Mouse (Mus musculus): Measurements from ENCODE around the gene Gm5089.

Gm5089 gene

DNA sequence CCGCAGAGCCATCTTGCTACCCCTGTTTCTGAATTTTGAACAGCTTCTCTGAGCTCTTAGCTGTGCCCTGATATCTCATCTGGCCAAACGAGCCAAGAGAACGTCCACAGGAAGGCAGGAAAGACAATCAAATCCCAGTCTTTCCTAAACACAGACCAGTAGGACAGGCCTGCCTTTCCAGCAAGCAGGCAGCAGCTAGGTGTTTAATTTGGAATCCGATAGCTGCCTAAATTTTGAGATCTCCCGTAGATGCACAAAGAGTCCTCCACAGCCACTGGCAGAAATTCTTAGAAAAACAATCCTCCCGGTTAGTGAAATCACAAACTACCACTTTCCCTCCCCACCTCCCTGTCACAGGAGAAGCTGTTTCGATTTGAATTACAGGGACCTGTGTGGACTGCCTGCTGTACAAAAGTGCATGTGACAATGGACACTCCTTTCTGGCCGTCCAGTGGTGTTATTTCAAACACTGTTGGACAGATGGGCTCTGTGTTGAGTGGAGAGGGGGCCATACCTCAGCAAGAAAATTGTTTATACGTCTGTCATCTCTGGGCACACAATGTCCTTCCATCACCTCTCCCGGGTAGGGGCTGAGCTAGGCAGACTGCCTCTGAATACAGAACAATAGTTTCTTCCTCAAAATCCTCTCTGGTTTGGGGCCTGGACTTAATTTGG, 24.2 kb downstream of the Gm5089 start:
- DNase-seq (ENCODE audit: low read depth, low spot score), result no peak

DNA sequence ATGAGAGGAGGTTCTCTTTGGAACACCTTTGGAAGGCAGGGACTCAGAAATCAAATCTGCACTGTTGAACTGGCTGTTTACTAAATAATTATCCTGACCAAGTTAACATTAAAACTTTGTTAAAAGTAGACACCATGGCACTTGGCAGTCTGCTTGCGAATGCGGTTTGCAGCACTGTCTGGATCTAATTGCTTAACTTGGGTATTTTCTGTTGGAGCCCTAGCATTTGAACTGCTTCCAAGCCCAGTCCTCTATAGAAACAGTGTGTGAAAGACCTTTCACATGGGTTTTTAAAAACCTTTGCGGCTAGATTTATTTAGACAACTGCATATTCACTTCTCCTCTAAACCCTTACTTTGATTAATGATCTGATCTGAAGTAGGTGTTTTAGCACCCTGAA, 26.5 kb downstream of the Gm5089 start:
- DNase-seq (ENCODE audit: low read depth, low spot score), result no peak

DNA sequence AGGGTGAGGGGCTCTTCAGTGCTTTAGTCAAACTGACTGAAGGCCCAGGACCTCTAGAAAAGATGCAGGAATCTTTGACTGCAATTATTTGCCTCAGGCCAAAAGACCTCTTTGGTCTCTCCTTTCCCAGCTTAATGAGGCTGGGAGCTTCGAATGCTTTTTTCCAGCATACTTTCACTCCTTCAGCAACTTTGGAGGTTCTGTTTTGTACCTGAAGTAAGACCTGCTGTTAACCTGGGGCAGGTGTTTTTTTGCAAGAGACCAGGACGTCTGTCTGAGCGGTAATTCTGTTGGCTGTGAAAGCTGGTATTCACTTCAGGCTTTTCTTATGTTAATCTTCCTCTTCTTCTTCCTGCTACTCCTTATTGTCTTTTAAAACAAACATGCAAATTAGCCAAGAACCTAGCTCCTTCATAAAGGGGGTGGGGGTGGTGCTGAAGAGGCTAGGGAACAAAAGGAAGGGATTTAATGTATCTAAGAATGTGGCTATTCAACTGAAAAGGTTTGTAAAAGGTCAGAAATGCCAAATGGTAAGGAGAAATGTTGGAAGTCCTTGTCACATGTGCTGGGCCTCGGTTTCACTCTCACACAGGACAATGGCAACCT, 34.6 kb downstream of the Gm5089 start:
- DNase-seq (ENCODE audit: low read depth, low spot score), result no peak

DNA sequence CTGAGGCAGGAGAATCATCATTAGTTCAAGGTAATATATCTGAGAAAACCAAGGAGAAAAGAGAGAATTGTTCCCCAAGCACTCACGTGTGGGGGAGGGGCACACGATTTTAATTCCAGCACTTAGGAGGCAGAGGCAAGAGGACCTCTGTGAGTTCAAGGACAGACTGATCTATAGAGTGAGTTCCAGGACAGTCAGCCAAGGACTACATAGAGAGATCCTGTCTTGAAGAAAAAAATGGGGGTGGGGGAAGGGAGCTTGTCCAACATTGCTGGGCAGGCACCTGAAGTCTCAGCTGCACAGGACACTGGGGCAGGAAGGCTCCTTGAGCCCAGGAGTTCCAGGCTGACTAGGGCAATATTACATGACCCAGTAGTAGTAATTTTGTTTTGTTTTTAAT, 36.1 kb downstream of the Gm5089 start:
- DNase-seq (ENCODE audit: low read depth, low spot score), result no peak

DNA sequence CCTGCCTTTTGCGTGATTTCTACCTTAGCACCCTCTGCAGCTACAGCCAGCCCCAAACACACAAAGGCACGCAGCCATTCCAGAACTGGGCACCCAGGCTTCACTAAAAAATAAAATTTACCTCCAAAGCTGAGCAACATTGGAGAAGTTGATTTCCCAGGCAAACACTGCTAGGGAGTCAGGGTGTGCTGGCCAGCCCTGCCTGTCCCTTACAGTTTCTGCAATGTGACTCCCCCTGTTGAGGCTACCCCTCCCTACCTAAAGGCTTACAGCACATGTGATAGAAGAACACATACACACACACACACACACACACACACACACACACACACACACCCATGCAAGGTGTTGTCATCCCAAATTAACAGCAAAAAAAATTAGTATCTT, 37.4 kb downstream of the Gm5089 start:
- no peak for DNase-seq (ENCODE audit: low read depth, low spot score)

DNA sequence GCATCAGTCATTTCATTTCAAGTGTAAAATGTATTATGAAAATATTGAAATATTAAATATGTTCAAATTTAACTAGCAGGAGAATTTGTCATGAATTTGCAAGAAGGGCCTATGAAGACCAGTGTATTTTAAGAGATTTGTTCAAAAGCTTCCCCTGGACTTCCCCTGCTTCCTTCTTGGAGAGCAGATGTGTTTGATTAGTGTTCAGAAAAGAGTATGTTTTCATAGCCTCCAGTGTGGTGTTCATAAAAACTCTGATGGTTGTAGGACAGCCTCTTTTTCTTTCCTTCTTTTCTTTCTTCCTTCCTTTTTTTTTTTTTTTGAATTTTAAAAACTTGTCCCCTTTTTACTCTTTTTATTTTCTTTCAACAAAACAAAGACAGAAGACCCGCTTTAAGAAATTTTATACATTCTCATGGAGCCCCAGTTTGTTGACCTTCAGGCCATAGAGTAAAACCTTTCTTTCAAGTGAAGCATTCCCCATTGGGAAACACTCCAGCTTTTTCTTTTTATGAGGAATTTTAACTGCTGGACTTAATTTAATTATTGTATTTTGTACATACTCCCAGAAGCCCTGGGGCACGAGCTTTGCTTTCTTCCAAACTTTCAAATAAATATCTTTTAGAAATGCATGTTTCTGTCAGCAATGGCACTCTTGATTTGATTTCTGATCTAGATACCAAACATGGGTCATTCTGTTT, 37.9 kb downstream of the Gm5089 start:
- DNase-seq (ENCODE audit: low read depth, low spot score), result no peak

DNA sequence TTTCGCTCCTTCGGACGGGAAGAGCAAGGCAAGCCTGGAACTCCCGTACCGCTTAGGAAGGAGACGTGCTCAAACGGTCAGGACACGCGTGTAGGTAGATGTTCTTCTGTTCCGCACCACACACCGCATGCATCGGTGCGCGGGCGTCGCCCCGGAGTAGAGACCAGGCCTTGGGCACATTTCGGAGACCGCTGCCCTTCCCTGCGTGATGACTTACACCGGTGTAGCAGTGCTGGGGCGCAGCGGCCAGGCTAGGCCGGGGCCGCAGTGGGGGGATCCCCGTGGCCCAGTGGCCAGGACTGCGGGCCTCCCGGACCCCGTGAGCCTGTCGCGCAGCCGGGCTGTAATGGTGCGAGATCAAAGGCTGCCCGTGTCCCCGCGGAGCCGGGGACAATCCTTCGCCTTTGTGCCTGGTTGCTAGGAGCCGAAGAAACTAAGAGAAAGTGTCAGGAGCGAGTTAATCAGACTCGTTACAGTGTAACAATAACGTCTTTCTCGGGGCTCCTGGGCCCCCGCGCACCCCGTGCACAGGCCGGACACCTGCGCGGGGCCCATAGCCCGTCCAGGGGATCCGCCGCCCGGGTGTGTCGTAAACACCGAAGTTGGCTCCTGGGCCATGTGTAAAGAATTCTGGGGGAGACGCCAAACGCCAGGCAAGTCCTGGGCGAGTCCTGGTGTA, 44.2 kb downstream of the Gm5089 start:
- DNase-seq (ENCODE audit: low read depth, low spot score), result no peak

DNA sequence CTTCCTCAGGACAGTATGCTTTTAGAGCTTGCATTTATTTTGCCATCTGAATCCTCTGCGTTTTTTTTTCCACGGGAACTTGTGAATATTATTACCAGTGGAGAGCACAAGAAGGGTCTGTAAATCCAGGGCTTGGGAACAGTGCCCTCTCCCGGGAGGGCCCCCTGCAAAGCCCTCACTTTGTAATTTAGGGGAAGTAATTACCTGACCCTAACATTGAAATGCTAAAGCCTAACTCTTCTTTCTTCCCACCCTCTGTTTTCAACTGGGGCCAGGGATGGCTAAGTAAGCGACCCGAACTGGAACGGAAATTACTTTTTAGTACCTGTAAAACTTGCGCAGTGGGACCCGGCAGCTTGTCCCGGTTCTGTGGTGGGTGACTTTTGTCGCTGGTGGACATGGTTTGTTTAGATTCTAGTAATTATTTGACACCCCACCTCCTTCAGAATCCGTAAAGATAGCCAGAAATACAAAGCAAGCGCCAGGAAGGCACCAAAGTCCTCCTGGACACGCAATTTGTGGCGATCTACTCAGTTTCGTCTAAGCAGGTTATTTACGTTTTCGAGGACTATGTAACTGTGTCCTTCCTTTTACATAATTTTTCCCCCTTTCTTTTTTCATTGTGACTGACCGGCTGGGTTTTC, 44.9 kb downstream of the Gm5089 start:
- DNase-seq (ENCODE audit: low read depth, low spot score), result no peak

DNA sequence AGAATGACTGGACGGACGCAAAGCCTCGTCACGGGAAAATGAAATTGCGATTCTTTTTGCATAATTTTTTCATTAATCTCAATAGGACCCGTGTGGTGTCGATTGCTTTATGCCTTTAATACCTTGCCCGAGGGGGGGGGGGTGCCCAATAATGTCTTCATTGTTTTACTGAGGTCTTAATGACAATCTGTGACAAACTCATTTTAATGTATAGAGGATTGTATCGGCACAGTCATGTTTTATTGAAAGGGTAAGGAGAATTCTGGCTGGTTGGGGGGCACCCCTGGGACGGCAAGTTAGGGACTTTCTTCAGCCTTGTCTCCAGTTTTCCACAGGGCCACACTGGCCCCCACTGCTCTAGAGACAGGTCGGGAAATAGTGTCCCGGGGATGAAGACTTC, 45.7 kb downstream of the Gm5089 start:
- DNase-seq (ENCODE audit: low read depth, low spot score), result no peak

DNA sequence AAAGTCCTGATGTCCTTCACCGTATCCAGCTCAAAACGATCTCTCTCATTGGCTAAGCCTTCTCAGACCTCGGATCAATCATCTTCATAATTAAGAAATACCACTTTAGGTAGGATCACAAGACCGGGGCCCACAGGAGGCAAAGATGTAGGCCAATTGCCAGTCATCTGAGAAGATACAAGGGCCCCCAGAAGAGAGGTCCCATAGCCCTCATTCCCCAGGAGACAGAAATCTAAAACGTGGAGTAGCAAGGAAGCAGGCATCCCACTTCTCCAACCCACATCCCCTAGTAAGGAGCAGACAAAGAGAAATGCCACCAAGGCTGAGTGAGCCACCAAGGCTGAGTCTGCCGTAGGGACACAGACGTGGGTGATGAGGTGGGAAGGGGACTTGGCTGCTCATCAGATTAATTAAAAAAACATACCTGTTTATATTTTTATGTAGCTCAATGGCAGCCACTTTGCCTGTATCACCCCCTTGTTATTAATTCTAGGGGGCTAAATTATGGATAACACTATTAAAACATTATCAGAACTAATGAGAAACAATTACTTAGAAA, 46.2 kb downstream of the Gm5089 start:
- no peak for DNase-seq (ENCODE audit: low read depth, low spot score)

DNA sequence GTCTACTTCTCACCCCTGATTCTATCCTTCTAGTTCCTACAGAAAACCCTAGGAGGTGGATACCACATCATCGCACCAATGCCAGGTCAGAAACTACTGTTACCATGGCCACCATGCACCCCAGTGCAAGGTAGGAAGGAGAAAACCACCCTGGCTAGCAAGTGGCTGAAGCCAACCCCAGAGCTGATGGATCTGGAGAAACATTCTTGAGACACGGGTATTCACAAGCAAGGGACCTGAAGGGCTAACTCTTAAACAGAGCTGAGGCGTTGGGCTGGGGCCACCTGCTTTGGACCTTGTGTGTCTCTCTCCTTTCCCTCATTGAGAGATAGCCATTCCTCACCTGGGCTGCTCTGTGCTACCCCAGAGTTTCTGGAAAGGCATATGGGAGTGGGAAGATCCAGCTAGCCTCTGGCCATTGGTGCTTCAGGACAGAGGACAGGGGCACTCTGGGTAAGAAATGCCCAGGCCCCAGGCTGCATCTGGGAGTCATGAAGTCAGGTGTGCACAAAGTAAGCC, 47.4 kb downstream of the Gm5089 start:
- no peak for DNase-seq (ENCODE audit: low read depth, low spot score)

DNA sequence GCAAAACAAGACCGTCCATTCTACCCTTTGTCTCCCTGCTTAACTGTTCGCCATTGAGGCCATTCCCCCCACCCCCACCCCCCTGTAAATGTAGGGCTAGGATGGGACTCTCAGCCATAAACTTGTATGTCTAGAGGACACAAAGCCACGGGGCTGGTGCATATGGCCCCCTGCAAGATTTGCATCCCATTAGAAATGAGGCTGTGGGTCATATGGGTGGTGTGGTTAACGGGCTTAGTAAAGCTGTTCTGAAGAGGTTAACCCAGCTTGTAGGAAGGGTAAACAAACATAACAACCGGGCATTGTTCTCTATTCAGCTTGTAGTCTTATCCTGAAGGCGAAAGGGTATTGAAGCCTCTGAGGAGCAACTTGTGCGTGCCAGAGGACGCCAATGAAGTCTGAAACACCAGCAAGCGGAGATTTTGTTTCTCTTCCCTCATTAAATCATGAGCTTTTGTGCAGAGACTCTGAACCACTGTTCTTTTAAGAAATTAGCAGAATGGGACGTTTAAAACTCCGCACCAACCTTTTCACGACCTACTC, 48.1 kb downstream of the Gm5089 start:
- no peak for DNase-seq (ENCODE audit: low read depth, low spot score)

DNA sequence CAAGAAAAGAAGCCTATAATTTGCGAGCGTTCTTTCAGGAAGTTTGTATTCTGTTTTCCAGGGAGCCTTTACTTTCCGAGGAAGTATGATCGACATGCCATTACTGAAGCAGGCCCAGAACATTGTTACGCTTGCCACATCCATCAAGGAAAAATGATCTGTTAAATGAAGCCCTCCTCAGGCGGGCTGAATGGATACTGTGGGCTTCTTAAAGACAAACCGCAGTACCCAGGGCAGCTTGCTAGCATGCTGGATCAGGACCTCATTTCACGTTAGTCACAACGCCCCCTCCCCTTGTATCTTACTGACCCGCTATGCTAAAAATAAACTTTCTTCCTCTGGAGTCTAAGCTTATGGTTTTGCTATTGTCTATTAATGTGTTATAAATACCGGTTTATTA, 49.0 kb downstream of the Gm5089 start:
- DNase-seq (ENCODE audit: low read depth, low spot score), result no peak

DNA sequence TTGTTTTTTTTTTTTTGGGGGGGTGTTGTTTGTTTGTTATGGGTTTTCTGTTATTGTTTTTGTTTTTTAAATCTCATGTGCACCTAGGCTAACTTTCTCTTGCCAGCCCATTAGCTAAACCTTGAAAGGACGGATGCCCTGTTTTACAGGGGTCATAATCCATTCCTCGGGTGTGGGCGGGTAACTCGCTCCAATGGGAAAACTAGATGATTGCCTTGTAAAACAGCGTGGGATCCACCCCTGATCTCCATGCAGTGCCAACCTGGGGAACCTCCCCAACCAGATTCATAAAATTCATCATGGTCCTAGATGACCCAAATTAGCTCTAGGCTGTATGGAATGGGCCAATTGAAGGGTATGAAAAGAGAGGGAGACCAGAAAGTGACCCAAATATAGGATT, 51.0 kb downstream of the Gm5089 start:
- no peak for DNase-seq (ENCODE audit: low read depth, low spot score)

DNA sequence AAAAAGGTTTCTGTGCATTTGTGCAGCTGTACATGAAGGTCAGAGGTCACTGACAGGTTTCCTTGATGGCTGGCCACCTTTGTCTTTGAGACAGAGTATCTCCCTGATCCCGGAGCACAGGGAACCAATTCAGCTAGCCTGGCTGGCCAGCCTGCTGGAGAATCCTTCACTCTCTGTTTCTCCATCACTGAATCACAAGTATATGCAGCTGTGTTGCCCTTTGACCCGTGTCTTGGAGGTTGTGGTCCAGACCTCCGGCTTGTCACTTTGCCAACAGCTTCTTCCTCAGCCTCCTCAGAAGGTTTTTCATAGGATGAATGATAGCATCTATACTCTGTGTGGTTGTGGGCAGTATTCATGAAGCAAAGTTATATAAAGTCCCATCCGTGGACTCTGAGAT, 52.2 kb downstream of the Gm5089 start:
- no peak for DNase-seq (ENCODE audit: low read depth, low spot score)

DNA sequence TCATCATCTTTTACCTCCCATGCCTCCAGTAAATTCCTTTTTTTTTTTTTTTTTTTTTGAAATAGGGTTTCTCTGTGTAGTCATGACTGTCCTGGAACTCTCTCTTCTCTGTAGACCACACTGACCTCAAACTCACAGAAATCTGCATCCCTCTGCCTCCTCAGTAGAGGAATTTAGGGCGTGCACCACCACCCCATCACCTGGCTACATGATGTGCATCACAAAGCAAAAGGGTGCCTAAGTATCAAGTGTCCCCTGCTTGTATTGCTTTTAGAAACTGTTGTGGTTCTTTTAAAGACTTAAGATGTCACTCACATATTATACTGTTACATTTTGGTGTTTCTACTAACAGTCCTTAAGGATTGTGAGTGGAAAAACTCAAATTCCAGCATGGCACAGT, 57.8 kb downstream of the Gm5089 start:
- DNase-seq (ENCODE audit: low read depth, low spot score), result no peak

DNA sequence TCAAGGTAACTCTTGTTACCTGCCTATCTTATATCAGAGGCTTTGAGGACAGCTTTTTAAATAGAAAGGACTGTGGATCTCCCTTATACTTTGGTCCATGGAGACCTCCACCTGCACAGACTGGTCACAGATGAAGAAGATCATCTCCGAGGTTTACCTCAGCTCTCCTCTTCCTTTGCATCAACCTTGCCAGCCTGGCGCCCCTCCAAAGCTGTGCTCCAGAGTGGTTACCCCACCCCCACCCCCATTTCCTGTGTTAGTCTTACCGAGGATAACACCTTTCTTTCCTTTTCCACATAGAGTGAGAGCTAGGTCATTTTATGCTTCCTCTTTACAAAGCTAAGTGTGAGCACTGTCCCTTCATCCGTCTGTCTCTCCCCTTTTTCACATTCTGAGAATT, 60.0 kb downstream of the Gm5089 start:
- no peak for DNase-seq (ENCODE audit: low read depth, low spot score)

DNA sequence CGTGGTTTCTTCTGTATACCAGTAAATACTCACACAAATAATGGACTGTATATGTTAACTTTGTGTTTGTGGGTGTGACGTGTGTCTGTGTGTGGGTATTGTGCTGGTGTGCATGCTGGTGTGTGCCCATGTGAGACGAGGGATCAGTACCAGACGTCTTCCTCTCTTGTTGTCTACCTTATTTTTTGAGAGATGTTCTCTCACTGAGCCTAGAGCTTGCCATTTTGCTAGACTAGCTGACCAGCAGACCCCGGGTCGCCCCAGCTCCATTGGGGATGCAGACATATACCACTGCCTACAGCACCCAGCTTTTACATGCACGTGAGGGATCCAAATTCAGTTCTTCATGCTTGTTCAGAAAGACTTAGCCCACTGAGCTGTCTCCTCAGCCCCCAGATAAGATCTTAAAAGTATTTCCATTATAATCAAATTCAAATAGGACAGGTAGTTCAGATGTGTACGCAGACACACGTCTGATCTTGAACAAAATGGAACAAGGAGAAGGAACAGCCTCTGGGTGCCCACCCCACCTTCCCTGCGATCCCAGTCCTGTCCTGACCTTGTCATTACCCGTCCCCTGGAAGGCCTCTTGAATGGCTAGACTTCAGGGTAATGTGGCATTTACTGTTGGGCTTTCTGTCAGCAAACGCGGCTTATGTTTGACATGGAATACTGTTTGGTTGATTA, 61.1 kb downstream of the Gm5089 start:
- no peak for DNase-seq (ENCODE audit: low read depth, low spot score)

DNA sequence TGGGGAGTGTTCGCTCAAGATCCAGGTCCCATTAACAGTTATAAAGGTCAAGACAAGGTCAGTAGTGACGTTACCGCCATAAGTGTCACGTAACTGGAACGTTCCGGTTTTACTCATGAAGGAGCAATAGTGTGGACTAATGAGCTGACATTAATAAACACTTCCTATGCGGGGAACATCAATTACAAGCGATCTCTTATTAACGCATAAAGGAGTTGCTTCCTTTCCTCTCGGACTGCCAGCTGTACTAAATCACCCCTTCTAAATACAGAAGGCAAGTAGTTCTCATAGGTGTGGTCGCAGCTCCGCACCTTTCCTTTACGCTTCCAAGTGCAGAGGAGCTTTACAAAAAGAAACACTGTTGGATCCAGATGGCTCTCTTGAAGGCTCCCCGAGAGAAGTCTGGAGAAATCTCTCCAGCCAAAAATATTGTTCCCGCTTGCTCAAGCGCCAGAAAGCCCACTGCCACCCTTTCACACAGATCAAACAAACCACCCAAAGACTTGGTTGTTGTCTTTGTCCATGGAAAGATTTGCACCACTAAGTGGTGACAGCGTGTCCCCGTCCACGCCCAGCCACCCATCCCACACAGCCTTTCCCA, 62.4 kb downstream of the Gm5089 start:
- DNase-seq (ENCODE audit: low read depth, low spot score), result no peak

DNA sequence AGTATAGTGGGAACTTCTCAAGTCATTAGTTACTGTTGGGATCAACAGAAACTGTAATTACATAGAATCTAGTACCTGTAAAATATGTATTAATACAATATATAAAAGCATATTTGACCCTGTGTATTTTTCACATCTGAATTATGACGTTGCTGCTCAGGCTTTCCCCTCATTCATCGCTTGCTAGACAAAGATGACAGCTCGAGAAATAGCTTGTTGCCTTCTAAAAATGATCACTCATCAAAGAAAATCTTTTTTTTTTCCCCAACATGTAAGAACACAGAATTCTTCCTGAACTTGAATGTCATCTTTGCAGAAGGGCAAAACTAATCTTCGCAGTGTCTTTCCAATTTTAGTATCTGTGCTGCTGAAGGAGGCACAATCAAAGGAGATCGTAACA, 63.1 kb downstream of the Gm5089 start:
- no peak for DNase-seq (ENCODE audit: low read depth, low spot score)

Measured in forelimb bud, embryonic 11.5 days (tissue).